Mouse (Mus musculus) C2C12 (cell line): ENCODE data around the gene Aasdh.

Source experiments
- CTCF ChIP-seq: IDR thresholded peaks from one replicate; pipeline ENCODE4 v1.5.1; 2011; ENCODE audit not compliant: control insufficient read depth, insufficient read depth, insufficient read length
- FOSL1 ChIP-seq: IDR thresholded peaks from one replicate; pipeline ENCODE4 v1.8.0; 2011; ENCODE audit warnings: mild to moderate bottlenecking, low read length; ENCODE audit not compliant: poor library complexity, insufficient read depth, severe bottlenecking
- MAX ChIP-seq: IDR thresholded peaks from one replicate; pipeline ENCODE4 v1.6.1; 2011; ENCODE audit warnings: mild to moderate bottlenecking, control low read depth
- MYOD1 ChIP-seq: IDR thresholded peaks from one replicate; pipeline ENCODE4 v1.6.1; 2011; ENCODE audit warnings: low read depth; ENCODE audit not compliant: control insufficient read depth, insufficient read length
- USF1 ChIP-seq: IDR thresholded peaks from one replicate; pipeline ENCODE4 v1.6.1; 2011; ENCODE audit warnings: low read depth, mild to moderate bottlenecking, control low read depth, moderate library complexity

DNA sequence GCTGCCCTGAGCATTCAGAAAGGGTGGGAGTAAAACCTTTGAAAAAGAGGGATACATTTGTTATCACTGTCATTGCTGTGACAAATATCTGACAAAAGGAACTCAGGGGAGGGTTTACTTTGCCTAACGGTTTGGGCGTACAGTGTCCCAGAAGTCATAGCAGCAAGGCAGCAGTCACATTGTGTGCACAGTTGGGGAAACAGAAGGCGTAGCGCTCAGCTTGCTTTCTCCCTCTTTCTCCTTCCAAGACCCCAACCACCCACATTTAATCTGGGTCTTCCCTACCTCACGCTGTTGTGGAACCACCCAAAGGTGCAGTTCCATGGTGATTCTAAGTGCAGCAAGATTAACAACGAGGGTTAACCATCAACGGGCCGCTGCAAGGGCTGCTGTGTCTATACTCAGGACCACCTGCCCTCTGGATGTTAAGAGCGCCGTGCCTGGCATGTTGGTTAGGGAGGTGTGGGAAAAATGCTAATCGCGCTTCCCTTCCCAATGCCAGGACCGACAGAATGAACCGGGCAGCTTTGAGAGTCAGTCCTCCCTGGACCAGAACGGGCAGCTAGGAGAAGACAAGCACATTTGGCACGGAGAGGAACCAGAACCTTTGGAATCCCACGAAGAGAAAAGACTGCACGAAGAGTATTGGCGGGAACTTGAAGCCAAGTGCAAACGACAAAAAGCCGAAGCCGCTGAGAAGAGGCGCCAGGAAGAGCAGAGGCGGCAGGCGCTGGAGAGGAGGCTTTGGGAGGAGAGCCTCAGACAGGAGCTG lies 49.3 kb downstream of the Aasdh start:
- TF ChIP-seq CTCF, result no peak
- TF ChIP-seq USF1, result no peak
- TF ChIP-seq MAX, result no peak
- TF ChIP-seq MYOD1, result no peak
- TF ChIP-seq FOSL1, result no peak
